10 mouse cellular contexts compared by ENCODE assay signal in the genomic region with DNA sequence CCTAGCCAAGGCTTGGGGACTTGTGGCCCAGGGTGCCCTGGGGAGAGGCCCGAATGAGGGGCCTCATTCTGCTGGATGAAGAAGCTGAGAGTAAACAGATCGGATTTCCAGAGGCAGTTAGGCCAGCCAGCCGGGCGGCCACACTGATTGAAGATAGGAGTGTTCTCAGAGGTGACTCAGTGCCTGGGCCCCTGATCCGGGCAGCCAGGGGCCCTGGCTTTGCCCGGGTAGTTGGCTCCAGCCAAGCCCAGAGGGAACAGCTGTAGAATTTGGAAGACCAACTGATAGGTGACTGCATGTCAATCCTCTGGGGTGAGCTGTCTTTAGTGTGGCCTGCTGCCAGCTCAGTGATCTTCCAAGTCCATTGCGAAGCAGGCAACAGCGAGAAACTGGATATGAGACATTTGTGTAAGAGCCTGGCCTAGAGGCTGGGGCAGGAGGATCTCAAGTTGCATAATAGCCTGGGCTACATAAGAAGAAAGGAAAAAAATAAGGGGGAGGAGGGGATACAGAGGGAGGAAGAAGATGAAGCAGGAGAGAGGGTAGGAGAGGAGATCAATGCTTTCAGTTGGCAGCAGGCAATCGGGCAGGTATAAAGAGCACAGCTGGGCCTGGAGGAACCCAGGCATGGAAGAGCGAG. TPM values are rescaled to one million over a fixed set of nuclear protein-coding genes. Genes with fewer than 3 reads are reported as not detected.
A peak's percentile ranks its signal among the peaks of the same experiment; 100 is the strongest.
DNase-seq lines count a peak whose midpoint lies in the region; ATAC-seq and TF ChIP-seq lines count a peak whose summit lies in the region.
"Had no signal": no experiment of that assay in that cellular context is flagged by ENCODE, and none has a peak within 500 bp of the region (broad histone marks: within the 10 kb centered on the region; RNA-seq: fewer than 3 reads in every experiment).

No protein-coding gene starts in this region.

- no peak for TF ChIP-seq EP300 in ES-Bruce4 (IDR thresholded peaks at IDR 0.05; ENCODE audit: insufficient read depth, low read depth, low read length)

- DNase-seq in 3134 (ENCODE audit: extremely low read depth, insufficient read length, low spot score): peak; percentile 58
- DNase-seq in gastrocnemius, postnatal 36 days: peak; percentile 61 to 72
- DNase-seq in intestine, embryonic 14.5 days (ENCODE audit: low spot score): no peak
- no peak for DNase-seq in lung, adult 2 months
- no peak for DNase-seq in cerebellum, postnatal 36 days
- DNase-seq: cerebellum, adult 18-20 months; lung, postnatal 4 days had no signal

- ATAC-seq in intestine, embryonic 14.5 days (replicated peaks; ENCODE audit: low FRiP score, low TSS enrichment, low read depth): peak; percentile 64
- no peak for ATAC-seq in cerebellum, adult (ENCODE audit: insufficient number of reproducible peaks, low FRiP score, low TSS enrichment)

- H3K27me3 ChIP-seq in ES-Bruce4 (ENCODE audit: control insufficient read depth, insufficient read depth, low read length, poor library complexity, severe bottlenecking): no peaks in the 10 kb centered on the region
- H3K27me3 ChIP-seq in intestine, embryonic 14.5 days (replicated peaks; ENCODE audit: control insufficient read depth, insufficient read depth, low read length): no peaks in the 10 kb centered on the region

- peaks cover 2% of the 10 kb centered on the region for H3K4me1 ChIP-seq in ES-Bruce4 (ENCODE audit: control insufficient read depth, insufficient read depth, low read length)
- no peaks in the 10 kb centered on the region for H3K4me1 ChIP-seq in intestine, embryonic 14.5 days (replicated peaks; ENCODE audit: control insufficient read depth, insufficient read depth, low read length)
- H3K4me1 ChIP-seq in lung, adult 2 months (ENCODE audit: control insufficient read depth, insufficient read depth, low read length): no peaks in the 10 kb centered on the region

- H3K9ac ChIP-seq in ES-Bruce4 (ENCODE audit: low read depth, poor library complexity, severe bottlenecking): peak overlapping the region; percentile 57
- H3K9ac ChIP-seq in intestine, embryonic 14.5 days (ENCODE audit: low read length): no peak overlapping the region

- intact Hi-C loops in gastrocnemius, postnatal 36 days (cut with DNase I): no loop called here

- peak overlapping the region; percentile 24 for H3K27ac ChIP-seq in ES-Bruce4 (ENCODE audit: insufficient read depth, low read length)
- H3K27ac ChIP-seq in intestine, embryonic 14.5 days (ENCODE audit: low read depth): no peak overlapping the region

- H3K4me2 ChIP-seq in intestine, embryonic 14.5 days (ENCODE audit: low read length): no peak overlapping the region

- 46% methylated on average over 10 of the region's 10 CpGs for WGBS in intestine, embryonic 14.5 days
- WGBS in lung, adult 2 months: 70% methylated on average over 10 of the region's 10 CpGs

- H3K36me3 ChIP-seq in ES-Bruce4 (ENCODE audit: control insufficient read depth, insufficient read depth, low read length, poor library complexity, severe bottlenecking): no peaks in the 10 kb centered on the region
- H3K36me3 ChIP-seq in intestine, embryonic 14.5 days (ENCODE audit: control insufficient read depth, insufficient read depth, low read length): no peaks in the 10 kb centered on the region

- peak overlapping the region; percentile 69 for H3K4me3 ChIP-seq in ES-Bruce4 (ENCODE audit: low read depth, low read length)
- no peak overlapping the region for H3K4me3 ChIP-seq in intestine, embryonic 14.5 days (ENCODE audit: low read depth, low read length)
- no peak overlapping the region for H3K4me3 ChIP-seq in lung, adult 2 months (replicated peaks; ENCODE audit: extremely low read depth, low read depth, low read length)
- H3K4me3 ChIP-seq: erythroblast, embryonic 14.5 days had no signal

- TF ChIP-seq POLR2A in ES-Bruce4 (IDR thresholded peaks at IDR 0.05; ENCODE audit: insufficient read depth, low read length): no peak
- no peak for TF ChIP-seq POLR2A in lung, adult 2 months (IDR thresholded peaks at IDR 0.05; ENCODE audit: borderline replicate concordance, extremely low read depth, low read depth, low read length)

- TF ChIP-seq CTCF in ES-Bruce4 (IDR thresholded peaks at IDR 0.05; ENCODE audit: low read depth, low read length): no peak
- TF ChIP-seq CTCF in lung, adult 2 months (IDR thresholded peaks at IDR 0.05; ENCODE audit: insufficient read depth, low read length): no peak

- H3K9me3 ChIP-seq in ES-Bruce4 (replicated peaks; ENCODE audit: control insufficient read depth, insufficient read depth, low read length, poor library complexity, severe bottlenecking): no peaks in the 10 kb centered on the region
- no peaks in the 10 kb centered on the region for H3K9me3 ChIP-seq in intestine, embryonic 14.5 days (ENCODE audit: control insufficient read depth, low read length)

RNA-seq across cellular contexts. Expression of gene Castor2, which starts 20.1 kb away (rescaled TPM):
- polyA plus RNA-seq in ES-Bruce4 (2011; ENCODE audit: insufficient read depth, insufficient read length, low read depth, missing spikeins): 11.1 and 13.5 TPM in 2 replicates
- 10 to 100 TPM; 37.2 to 47.7 TPM for total RNA-seq in gastrocnemius, postnatal 36 days (2021)
- 6.2 and 7.2 TPM in 2 replicates for polyA plus RNA-seq in intestine, embryonic 14.5 days (2014; fragmentation: Nextera tagmentation; extraction: Ambion mirVana)
- 6.6 and 11.2 TPM in 2 replicates for polyA plus RNA-seq in lung, adult 2 months (2012; rRNA removed)

RNA-seq across cellular contexts. Expression of gene Rcc1l, which starts 57.0 kb away (rescaled TPM):
- polyA plus RNA-seq in ES-Bruce4 (2011; ENCODE audit: insufficient read depth, insufficient read length, low read depth, missing spikeins): 15.9 and 16.1 TPM in 2 replicates
- 10 to 100 TPM; 19.7 to 24.1 TPM for total RNA-seq in gastrocnemius, postnatal 36 days (2021)
- polyA plus RNA-seq in intestine, embryonic 14.5 days (2014; fragmentation: Nextera tagmentation; extraction: Ambion mirVana): 32.3 and 32.5 TPM in 2 replicates
- polyA plus RNA-seq in lung, adult 2 months (2012; rRNA removed): 12.5 and 13.3 TPM in 2 replicates

Comparison
In these comparisons a context has a peak if more than half of its experiments do, and no peak if none do; other contexts are left out.
1. DNase-seq: peak in 3134 (single experiment) and gastrocnemius, postnatal 36 days (2 of 2); none in intestine, embryonic 14.5 days (single experiment), lung, adult 2 months (single experiment) and cerebellum, postnatal 36 days (0 of 2).